Mouse (Mus musculus): ENCODE data around the gene Nupr1l. TPM values are rescaled to one million over a fixed set of nuclear protein-coding genes. Genes with fewer than 3 reads are reported as not detected.

Gene Nupr1l
- total and polyA plus RNA-seq, 3 experiments = 2.8 to 17.3 (median 4.4) TPM

Other genes starting within 250 kb of the Nupr1l start
- gene Zfp11, start 238.4 kb upstream of the Nupr1l start, total RNA-seq (2021) = 1 to 10 TPM; 2.5 to 4.1 TPM
- 0.89 and 0.94 TPM in 2 replicates for gene Zfp11, start 238.4 kb upstream of the Nupr1l start, polyA plus RNA-seq (2012; rRNA removed)
- under 1 TPM in 1 of 2 experiments, not detected in 1; 0.46 TPM for gene Sept14, start 200.0 kb upstream of the Nupr1l start, total RNA-seq (2021)
- gene Sept14, start 200.0 kb upstream of the Nupr1l start, polyA plus RNA-seq (2012; rRNA removed) = not detected in 2 replicates
- gene Mrps17, start 193.0 kb upstream of the Nupr1l start, total RNA-seq (2021) = 10 to 100 TPM; 88.0 to 94.4 TPM
- gene Mrps17, start 193.0 kb upstream of the Nupr1l start, polyA plus RNA-seq (2012; rRNA removed) = 52.1 and 61.4 TPM in 2 replicates
- 100 to 1,000 TPM; 121 to 123 TPM for gene Nipsnap2, start 183.5 kb upstream of the Nupr1l start, total RNA-seq (2021)
- 35.0 and 44.8 TPM in 2 replicates for gene Nipsnap2, start 183.5 kb upstream of the Nupr1l start, polyA plus RNA-seq (2012; rRNA removed)
- 10 to 100 TPM; 20.8 to 23.4 TPM for gene Psph, start 121.1 kb upstream of the Nupr1l start, total RNA-seq (2021)
- gene Psph, start 121.1 kb upstream of the Nupr1l start, polyA plus RNA-seq (2012; rRNA removed) = 48.7 and 49.3 TPM in 2 replicates
- gene Sumf2, start 61.6 kb upstream of the Nupr1l start, total RNA-seq (2021) = 10 to 100 TPM; 35.4 to 43.2 TPM
- 18.8 and 19.9 TPM in 2 replicates for gene Sumf2, start 61.6 kb upstream of the Nupr1l start, polyA plus RNA-seq (2012; rRNA removed)
- 1,000 to 10,000 TPM in 1 of 2 experiments, 100 to 1,000 TPM in 1; 641 to 1,175 TPM for gene Chchd2, start 21.1 kb upstream of the Nupr1l start, total RNA-seq (2021)
- 3,805 and 4,399 TPM in 2 replicates for gene Chchd2, start 21.1 kb upstream of the Nupr1l start, polyA plus RNA-seq (2012; rRNA removed)
- gene Zbed5, start 12.8 kb upstream of the Nupr1l start, total RNA-seq (2021) = 1 to 10 TPM; 2.1 to 2.3 TPM
- gene Zbed5, start 12.8 kb upstream of the Nupr1l start, polyA plus RNA-seq (2012; rRNA removed) = 1.1 and 2.2 TPM in 2 replicates
- 1 to 10 TPM; 1.4 to 3.9 TPM for gene Phkg1, start 10.0 kb upstream of the Nupr1l start, total RNA-seq (2021)
- gene Phkg1, start 10.0 kb upstream of the Nupr1l start, polyA plus RNA-seq (2012; rRNA removed) = 1.2 and 2.6 TPM in 2 replicates
- gene Vkorc1l1, start 33.4 kb downstream of the Nupr1l start, total RNA-seq (2021) = 10 to 100 TPM; 23.0 to 33.8 TPM
- gene Vkorc1l1, start 33.4 kb downstream of the Nupr1l start, polyA plus RNA-seq (2012; rRNA removed) = 9.8 and 10.4 TPM in 2 replicates
- gene Gusb, start 94.5 kb downstream of the Nupr1l start, total RNA-seq (2021) = 10 to 100 TPM; 42.6 to 57.1 TPM
- 35.4 and 41.9 TPM in 2 replicates for gene Gusb, start 94.5 kb downstream of the Nupr1l start, polyA plus RNA-seq (2012; rRNA removed)
- 100 to 1,000 TPM in 1 of 2 experiments, 10 to 100 TPM in 1; 92.5 to 106 TPM for gene Asl, start 120.7 kb downstream of the Nupr1l start, total RNA-seq (2021)
- 74.2 and 115 TPM in 2 replicates for gene Asl, start 120.7 kb downstream of the Nupr1l start, polyA plus RNA-seq (2012; rRNA removed)
- gene Crcp, start 120.8 kb downstream of the Nupr1l start, total RNA-seq (2021) = 10 to 100 TPM; 33.6 to 43.0 TPM
- gene Crcp, start 120.8 kb downstream of the Nupr1l start, polyA plus RNA-seq (2012; rRNA removed) = 6.6 and 10.2 TPM in 2 replicates
- 10 to 100 TPM; 27.5 to 66.2 TPM for gene Tpst1, start 164.8 kb downstream of the Nupr1l start, total RNA-seq (2021)
- 39.5 and 42.4 TPM in 2 replicates for gene Tpst1, start 164.8 kb downstream of the Nupr1l start, polyA plus RNA-seq (2012; rRNA removed)
- gene Kctd7, start 236.3 kb downstream of the Nupr1l start, total RNA-seq (2021) = 10 to 100 TPM; 10.3 to 14.5 TPM
- gene Kctd7, start 236.3 kb downstream of the Nupr1l start, polyA plus RNA-seq (2012; rRNA removed) = 33.2 and 36.3 TPM in 2 replicates